Mouse (Mus musculus) liver, embryonic 15.5 days (tissue): Measurements from ENCODE around the gene Uox. TPM values are rescaled to one million over a fixed set of nuclear protein-coding genes. Genes with fewer than 3 reads are reported as not detected.

Source experiments
- ATAC-seq: fragments of 200-750 bp; cut with Nextera tagmentation; 2 replicates; pipeline ENCODE4 v1.8.0; 2017; ENCODE audit warnings: moderate number of reproducible peaks, mild to moderate bottlenecking, moderate library complexity; ENCODE audit not compliant: insufficient read depth
- H3K27ac ChIP-seq: fragments of 300-500 bp; sonication (generic); replicated peaks from 2 replicates; pipeline ENCODE4 v1.5.1; 2015; ENCODE audit warnings: mild to moderate bottlenecking, inconsistent platforms
- H3K27me3 ChIP-seq: fragments of 300-500 bp; sonication (generic); 2 replicates; pipeline ENCODE4 v1.6.1; 2015; ENCODE audit warnings: mild to moderate bottlenecking, inconsistent platforms
- H3K36me3 ChIP-seq: fragments of 300-500 bp; sonication (generic); replicated peaks from 2 replicates; pipeline ENCODE4 v1.6.1; 2015; ENCODE audit warnings: moderate library complexity, mild to moderate bottlenecking, inconsistent platforms
- H3K4me1 ChIP-seq: fragments of 300-500 bp; sonication (generic); replicated peaks from 2 replicates; pipeline ENCODE4 v1.6.1; 2015; ENCODE audit warnings: inconsistent platforms
- H3K4me2 ChIP-seq: fragments of 300-500 bp; sonication (generic); 2 replicates; pipeline ENCODE4 v1.6.1; 2015; ENCODE audit warnings: moderate library complexity, mild to moderate bottlenecking, inconsistent platforms
- H3K4me3 ChIP-seq: fragments of 300-500 bp; sonication (generic); replicated peaks from 2 replicates; pipeline ENCODE4 v1.5.1; 2015; ENCODE audit warnings: mild to moderate bottlenecking, inconsistent platforms
- H3K9ac ChIP-seq: fragments of 300-500 bp; sonication (generic); 2 replicates; pipeline ENCODE4 v1.6.1; 2015; ENCODE audit warnings: moderate library complexity, mild to moderate bottlenecking, inconsistent platforms
- H3K9me3 ChIP-seq: fragments of 300-500 bp; sonication (generic); replicated peaks from 2 replicates; pipeline ENCODE4 v1.6.1; 2016; ENCODE audit warnings: inconsistent platforms
- WGBS: fragments of 180-500 bp; shearing (Covaris S2); methylation state at CpG from one replicate; pipeline ENCODE4 v1.1.7; 2015; ENCODE audit warnings: mixed read lengths; ENCODE audit not compliant: insufficient replicate concordance; 5-methylcytosine and 5-hydroxymethylcytosine counted together
- polyA plus RNA-seq: library from polyadenylated mRNA; unstranded; fragments of >200 nt; fragmentation: Nextera tagmentation; extraction: Ambion mirVana; gene quantifications from 2 replicates; pipeline ENCODE4 v1.2.1, GENCODE M21; 2015

Gene Uox
- polyA plus RNA-seq, 1 experiment from 2014 or later: 30.4 TPM

DNA sequence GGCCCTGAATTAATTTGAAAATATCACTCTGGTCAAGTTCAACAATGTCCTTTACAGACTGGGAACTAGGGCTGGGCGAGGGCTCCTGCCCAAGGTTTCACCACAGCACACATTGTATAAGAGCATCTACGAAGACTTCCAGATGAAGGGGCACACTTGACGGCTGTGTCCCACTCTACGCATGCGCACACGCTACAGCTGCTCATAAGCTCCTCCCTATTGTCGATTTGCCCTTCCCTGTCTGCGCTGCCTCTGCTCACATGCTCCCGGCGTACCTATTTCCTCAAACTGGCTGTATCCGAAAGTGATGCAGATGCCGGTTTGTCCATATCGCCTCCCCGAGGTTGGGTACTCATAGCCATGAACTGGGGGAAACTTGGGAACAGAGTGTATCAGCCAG is 16.4 kb downstream of the Uox start:
- H3K4me2 ChIP-seq: no peak overlapping the region
- 0 out of 2 replicates have a peak, but pooled peaks cover 3% of the 10 kb centered on the region for H3K4me1 ChIP-seq
- H3K27me3 ChIP-seq: no peaks in the 10 kb centered on the region
- no peak overlapping the region for H3K4me3 ChIP-seq
- no peaks in the 10 kb centered on the region for H3K36me3 ChIP-seq
- WGBS: 85% methylated on average over 14 of the region's 14 CpGs
- no peak overlapping the region for H3K27ac ChIP-seq
- H3K9me3 ChIP-seq: no peaks in the 10 kb centered on the region
- no peak overlapping the region for H3K9ac ChIP-seq
- ATAC-seq: no peak

DNA sequence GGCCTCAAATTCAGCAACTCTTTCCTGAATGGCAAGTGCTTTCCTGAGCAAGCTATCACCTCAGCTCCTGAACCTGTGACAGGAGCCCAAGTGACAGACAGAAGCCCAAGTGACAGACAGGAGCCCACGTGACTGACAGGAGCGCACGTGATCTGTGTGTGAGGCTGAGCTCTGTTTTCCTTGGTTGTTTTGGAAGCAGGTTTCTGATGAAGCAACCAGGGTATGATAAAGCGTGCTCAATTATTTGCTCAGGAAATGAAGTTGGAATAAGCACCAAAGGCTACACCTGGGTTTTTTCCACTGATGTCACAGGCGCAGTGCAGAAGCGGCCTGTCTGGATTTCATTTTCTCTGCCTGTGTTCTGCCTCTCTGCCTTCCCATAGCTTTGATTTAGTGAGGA is 19.3 kb downstream of the Uox start:
- peak overlapping the region; percentile 72 for H3K27ac ChIP-seq
- H3K4me2 ChIP-seq: no peak overlapping the region
- ATAC-seq: peak; percentile 15; the same call in 1 of the 2 replicates
- no peak overlapping the region for H3K4me3 ChIP-seq
- no peaks in the 10 kb centered on the region for H3K27me3 ChIP-seq
- no peak overlapping the region for H3K9ac ChIP-seq
- H3K4me1 ChIP-seq: 0 out of 2 replicates have a peak, but pooled peaks cover 3% of the 10 kb centered on the region
- H3K9me3 ChIP-seq: no peaks in the 10 kb centered on the region
- H3K36me3 ChIP-seq: no peaks in the 10 kb centered on the region
- 71% methylated on average over 6 of the region's 6 CpGs for WGBS

DNA sequence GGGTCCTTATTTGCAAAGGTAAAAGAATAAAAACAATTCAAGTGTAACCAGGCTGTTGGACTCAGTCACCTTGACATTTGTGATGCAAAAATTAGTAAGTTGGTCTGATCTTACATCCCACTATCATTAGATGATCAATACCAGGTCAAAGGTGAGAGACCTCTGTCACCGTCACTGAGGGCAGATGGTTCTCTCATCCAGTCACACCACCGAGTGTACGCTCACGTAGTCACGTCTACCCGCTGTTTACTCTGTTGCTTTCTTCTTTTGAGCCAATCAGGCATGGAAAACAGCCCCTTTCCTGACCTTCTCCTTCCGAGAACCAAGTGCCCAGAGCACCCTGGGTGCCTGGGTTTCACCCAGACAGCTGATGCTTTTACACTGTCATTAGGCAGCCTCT is 20.9 kb downstream of the Uox start:
- no peaks in the 10 kb centered on the region for H3K27me3 ChIP-seq
- 63% methylated on average over 7 of the region's 7 CpGs for WGBS

DNA sequence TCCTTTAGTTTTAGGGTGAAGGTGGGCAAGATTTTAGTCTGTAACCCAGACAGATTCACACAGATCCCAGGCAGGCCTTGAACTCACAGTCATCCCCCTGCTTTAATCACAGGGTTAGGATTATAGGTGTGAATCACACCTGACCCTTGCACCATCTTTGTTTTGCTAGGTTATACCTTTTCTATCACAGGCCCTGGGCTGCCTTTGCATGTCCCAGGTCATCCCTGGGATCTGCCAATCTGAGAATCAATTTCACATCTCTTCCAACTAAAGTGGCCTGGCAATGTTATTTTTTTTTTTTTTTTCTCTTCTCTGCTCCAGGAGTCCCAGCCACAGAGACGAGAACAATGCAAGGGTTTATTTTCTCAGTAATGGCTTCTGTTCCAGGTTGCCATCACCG is 21.4 kb downstream of the Uox start:
- no peak overlapping the region for H3K4me2 ChIP-seq
- no peak overlapping the region for H3K9ac ChIP-seq
- H3K27me3 ChIP-seq: no peaks in the 10 kb centered on the region
- H3K9me3 ChIP-seq: no peaks in the 10 kb centered on the region
- 0 out of 2 replicates have a peak, but pooled peaks cover 8% of the 10 kb centered on the region for H3K4me1 ChIP-seq
- ATAC-seq: no peak
- H3K36me3 ChIP-seq: no peaks in the 10 kb centered on the region
- H3K27ac ChIP-seq: peak overlapping the region; percentile 69
- WGBS: 47% methylated on average over 2 of the region's 2 CpGs
- no peak overlapping the region for H3K4me3 ChIP-seq

More for the DNA sequence above, 20.9 kb downstream of the Uox start:
- Histone ChIP-seq H3K4me2 (no peak overlapping the region), H3K9me3 (no peaks in the 10 kb centered on the region), H3K4me3 (no peak overlapping the region), H3K27ac (peak overlapping the region; percentile 69), H3K4me1 (0 out of 2 replicates have a peak, but pooled peaks cover 6% of the 10 kb centered on the region), H3K9ac (no peak overlapping the region), H3K36me3 (no peaks in the 10 kb centered on the region)
- ATAC-seq: peak; percentile 79

DNA sequence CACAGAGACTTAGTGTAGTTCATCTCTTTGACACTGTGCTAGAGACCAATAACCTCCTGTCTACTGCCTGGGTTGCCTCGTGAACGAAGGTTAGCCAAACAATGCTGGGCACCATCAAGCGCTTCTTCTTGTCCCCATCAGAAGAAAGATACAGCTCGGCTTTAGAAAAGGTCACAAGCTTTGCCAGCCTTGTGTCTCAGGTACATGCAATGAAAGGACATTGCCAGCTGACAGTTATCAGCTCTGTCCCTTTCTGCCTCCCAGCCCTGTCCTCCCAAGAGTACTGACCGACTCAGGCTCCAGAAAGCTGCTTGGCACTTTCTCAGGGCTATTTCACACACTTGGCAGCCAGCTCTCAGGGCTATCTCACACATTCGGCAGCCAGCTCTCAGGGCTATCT is 25.2 kb downstream of the Uox start:
- H3K4me1 ChIP-seq: 0 out of 2 replicates have a peak, but pooled peaks cover 8% of the 10 kb centered on the region
- no peak overlapping the region for H3K4me3 ChIP-seq
- H3K36me3 ChIP-seq: no peaks in the 10 kb centered on the region
- no peak overlapping the region for H3K9ac ChIP-seq
- WGBS: 65% methylated on average over 6 of the region's 6 CpGs
- H3K27ac ChIP-seq: 0 out of 2 replicates have a peak overlapping the region, but pooled peaks have one; percentile 59
- no peaks in the 10 kb centered on the region for H3K9me3 ChIP-seq
- H3K27me3 ChIP-seq: no peaks in the 10 kb centered on the region
- no peak for ATAC-seq
- H3K4me2 ChIP-seq: no peak overlapping the region

DNA sequence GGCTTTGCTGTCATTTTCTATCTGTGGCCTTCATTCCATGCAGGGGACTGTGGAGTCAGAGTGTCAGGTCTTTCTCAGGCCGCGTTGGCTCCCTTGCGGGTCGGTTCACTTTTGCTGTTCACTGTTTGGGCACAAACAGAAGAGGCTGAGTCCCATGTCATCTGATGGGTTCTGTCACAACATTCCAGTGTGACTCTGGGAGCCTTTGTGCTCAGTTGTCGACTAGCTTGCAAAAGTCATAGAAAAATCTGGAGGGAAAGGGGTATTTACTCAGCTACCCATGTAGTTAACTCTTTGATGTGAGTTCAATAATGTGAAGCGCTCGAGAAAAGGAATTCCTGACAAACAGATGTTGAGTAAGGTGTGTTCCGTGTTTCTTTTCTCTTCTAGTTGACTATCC is 26.2 kb downstream of the Uox start:
- H3K4me3 ChIP-seq: no peak overlapping the region
- no peak overlapping the region for H3K4me2 ChIP-seq
- whole genome bisulfite sequencing: 71% methylated on average over 8 of the region's 8 CpGs
- no peaks in the 10 kb centered on the region for H3K36me3 ChIP-seq
- ATAC-seq: no peak
- H3K4me1 ChIP-seq: peaks cover 15% of the 10 kb centered on the region
- no peaks in the 10 kb centered on the region for H3K27me3 ChIP-seq
- H3K9me3 ChIP-seq: no peaks in the 10 kb centered on the region
- H3K9ac ChIP-seq: no peak overlapping the region
- peak overlapping the region; percentile 59; the same call in 1 of the 2 replicates for H3K27ac ChIP-seq

DNA sequence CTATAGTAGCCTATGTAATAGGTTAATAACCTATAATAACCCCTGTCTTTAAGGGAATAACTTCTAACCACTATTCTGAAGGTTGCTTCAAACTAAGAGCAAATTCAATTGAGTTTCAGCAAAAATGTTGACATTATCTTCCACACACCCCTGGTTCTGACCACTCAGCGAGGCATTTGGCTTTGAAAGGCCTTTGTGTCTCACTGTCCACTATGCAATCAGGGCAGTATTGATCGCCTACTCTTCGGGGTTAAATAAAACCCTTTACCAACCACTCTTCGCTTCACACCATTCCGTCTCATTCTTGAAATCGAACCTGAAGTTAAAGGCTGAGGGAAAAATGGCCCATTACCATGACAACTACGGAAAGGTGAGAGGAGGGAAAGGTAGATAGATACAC is 26.6 kb downstream of the Uox start:
- no peak overlapping the region for H3K9ac ChIP-seq
- peak; percentile 26; the same call in 1 of the 2 replicates for ATAC-seq
- no peaks in the 10 kb centered on the region for H3K36me3 ChIP-seq
- no peaks in the 10 kb centered on the region for H3K9me3 ChIP-seq
- H3K4me2 ChIP-seq: no peak overlapping the region
- peaks cover 16% of the 10 kb centered on the region for H3K4me1 ChIP-seq
- no peak overlapping the region for H3K4me3 ChIP-seq
- WGBS: 68% methylated on average over 7 of the region's 7 CpGs
- no peaks in the 10 kb centered on the region for H3K27me3 ChIP-seq
- H3K27ac ChIP-seq: peak overlapping the region; percentile 39

DNA sequence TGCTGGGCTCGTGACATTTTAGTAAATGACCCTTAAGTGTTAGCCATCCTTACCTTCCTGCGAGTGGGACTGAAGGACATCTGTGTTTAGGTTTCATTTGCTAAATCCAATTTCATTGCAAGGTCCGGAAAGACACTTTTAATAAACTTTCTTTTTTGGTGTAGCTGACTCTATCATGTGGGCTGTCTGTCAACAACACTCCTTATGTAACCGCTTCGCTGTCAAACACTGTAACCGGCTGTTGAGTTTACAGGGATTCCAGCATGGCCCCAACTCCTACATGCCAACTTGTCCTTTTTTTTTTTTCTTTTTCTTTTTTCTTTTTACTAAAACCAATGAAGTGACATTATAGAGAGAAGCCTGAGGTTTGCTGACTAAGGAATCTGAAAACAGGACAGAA is 28.2 kb downstream of the Uox start:
- peaks cover 16% of the 10 kb centered on the region for H3K4me1 ChIP-seq
- WGBS: 64% methylated on average over 6 of the region's 6 CpGs
- no peaks in the 10 kb centered on the region for H3K9me3 ChIP-seq
- H3K4me2 ChIP-seq: no peak overlapping the region
- no peaks in the 10 kb centered on the region for H3K27me3 ChIP-seq
- no peak overlapping the region for H3K4me3 ChIP-seq
- H3K36me3 ChIP-seq: no peaks in the 10 kb centered on the region
- H3K9ac ChIP-seq: no peak overlapping the region
- ATAC-seq: no peak
- H3K27ac ChIP-seq: no peak overlapping the region

DNA sequence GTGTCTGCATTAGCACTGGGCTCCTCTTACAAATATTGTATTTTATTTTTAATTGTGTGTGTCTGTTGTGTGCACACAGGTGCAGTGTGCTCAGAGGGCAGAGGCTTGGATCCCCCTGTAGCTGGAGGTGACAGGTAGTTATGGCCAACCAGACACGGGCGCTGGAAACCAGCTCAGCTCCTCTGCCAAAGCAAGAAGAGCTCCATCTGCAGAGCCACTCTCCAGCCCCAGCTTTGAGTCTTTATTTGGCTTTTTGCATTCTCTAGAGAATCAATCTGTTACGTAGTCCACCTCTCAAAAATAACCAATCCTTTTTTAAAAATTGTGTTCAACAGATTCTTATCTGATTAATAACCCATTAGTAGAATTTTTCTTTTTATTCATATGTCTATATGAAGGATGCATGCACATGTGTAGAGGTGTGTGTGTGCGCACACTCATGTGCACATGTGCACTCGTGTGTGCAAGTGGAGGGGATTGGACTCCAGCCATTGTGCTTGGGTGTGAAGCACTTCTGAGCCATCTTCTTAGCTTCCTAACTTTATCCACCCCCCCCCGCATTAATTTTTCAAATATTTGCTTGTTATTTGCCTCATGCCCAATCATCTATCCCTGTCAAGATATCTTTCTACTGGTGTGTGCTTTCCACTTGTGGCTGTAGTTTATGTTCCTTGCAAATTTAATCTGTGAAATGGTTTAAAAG is 29.1 kb downstream of the Uox start:
- H3K9me3 ChIP-seq: no peaks in the 10 kb centered on the region
- no peaks in the 10 kb centered on the region for H3K27me3 ChIP-seq
- H3K4me3 ChIP-seq: no peak overlapping the region
- no peak overlapping the region for H3K4me2 ChIP-seq
- ATAC-seq: no peak
- WGBS: 63% methylated on average over 6 of the region's 6 CpGs
- peaks cover 16% of the 10 kb centered on the region for H3K4me1 ChIP-seq
- no peak overlapping the region for H3K9ac ChIP-seq
- H3K27ac ChIP-seq: no peak overlapping the region
- no peaks in the 10 kb centered on the region for H3K36me3 ChIP-seq

DNA sequence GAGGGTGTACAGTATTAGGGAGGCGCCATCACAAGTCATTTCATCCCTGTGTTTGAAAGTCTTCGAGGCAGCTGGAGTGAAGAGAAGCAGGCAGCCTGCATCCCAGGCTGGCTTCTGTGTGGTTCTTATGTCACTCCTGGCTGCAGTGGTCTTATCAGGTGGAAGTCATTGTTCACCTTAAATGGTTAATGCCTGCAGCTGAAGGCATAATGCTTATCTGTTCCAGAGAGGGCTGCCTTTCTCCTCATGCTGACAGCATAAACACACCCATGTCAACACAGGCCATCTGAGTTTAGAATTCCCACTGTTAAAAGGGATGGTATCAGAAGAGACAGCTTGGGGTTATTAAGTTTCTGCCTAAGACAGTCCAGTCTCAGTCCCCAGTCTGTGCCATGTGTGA is 31.0 kb downstream of the Uox start:
- Histone ChIP-seq H3K36me3 (no peaks in the 10 kb centered on the region), H3K4me2 (no peak overlapping the region), H3K4me3 (no peak overlapping the region), H3K27me3 (no peaks in the 10 kb centered on the region), H3K9me3 (no peaks in the 10 kb centered on the region), H3K27ac (no peak overlapping the region), H3K4me1 (peaks cover 12% of the 10 kb centered on the region), H3K9ac (no peak overlapping the region)
- peak; percentile 60 for ATAC-seq
- WGBS: 57% methylated on average over 2 of the region's 2 CpGs

DNA sequence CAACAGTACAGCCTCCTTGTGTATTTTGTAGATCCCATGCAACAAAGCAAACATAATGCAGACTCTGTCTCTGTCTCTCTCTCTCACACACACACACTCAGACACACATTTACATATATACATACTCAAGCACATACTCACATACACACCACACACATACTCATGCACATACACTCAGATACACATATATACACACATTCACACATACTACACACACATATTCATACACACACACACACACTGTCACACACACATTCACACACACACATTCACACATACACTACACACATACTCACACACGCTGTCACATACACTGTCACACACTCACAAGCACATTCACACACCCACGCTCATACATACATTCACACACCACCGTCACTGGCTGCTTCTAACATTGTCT is 32.3 kb downstream of the Uox start:
- H3K4me3 ChIP-seq: no peak overlapping the region
- no peaks in the 10 kb centered on the region for H3K9me3 ChIP-seq
- H3K9ac ChIP-seq: no peak overlapping the region
- WGBS: 72% methylated on average over 3 of the region's 3 CpGs
- no peak overlapping the region for H3K4me2 ChIP-seq
- no peak overlapping the region for H3K27ac ChIP-seq
- no peak for ATAC-seq
- peaks cover 10% of the 10 kb centered on the region for H3K4me1 ChIP-seq
- no peaks in the 10 kb centered on the region for H3K36me3 ChIP-seq
- no peaks in the 10 kb centered on the region for H3K27me3 ChIP-seq

DNA sequence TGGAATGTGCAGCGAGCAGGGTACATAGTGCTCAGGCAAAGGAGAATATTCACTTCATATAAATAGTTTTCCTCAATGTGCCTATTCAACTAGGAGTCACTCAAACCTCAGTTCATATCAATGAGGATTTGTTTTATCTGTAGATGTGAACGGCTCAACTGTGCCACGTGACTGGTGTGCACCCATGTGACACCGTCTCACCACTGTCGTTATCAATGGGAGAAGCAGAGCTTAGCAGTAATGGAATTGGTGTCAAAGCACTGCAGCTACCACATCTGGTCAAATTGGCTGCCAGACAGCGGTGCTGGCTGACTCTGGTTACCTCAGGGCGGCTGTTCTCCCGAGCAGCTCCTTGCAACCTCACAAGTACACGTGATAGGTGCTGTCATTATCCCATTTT is 34.4 kb downstream of the Uox start:
- no peak for ATAC-seq
- Histone ChIP-seq H3K9me3 (no peaks in the 10 kb centered on the region), H3K9ac (no peak overlapping the region), H3K4me2 (no peak overlapping the region), H3K27ac (no peak overlapping the region), H3K27me3 (no peaks in the 10 kb centered on the region), H3K4me3 (no peak overlapping the region), H3K4me1 (peaks cover 10% of the 10 kb centered on the region), H3K36me3 (no peaks in the 10 kb centered on the region)
- WGBS: 59% methylated on average over 9 of the region's 9 CpGs
